Mouse (Mus musculus) embryonic facial prominence, embryonic 14.5 days (tissue): Measurements from ENCODE around the gene 4930447C04Rik. TPM values are rescaled to one million over a fixed set of nuclear protein-coding genes. Genes with fewer than 3 reads are reported as not detected.

ENCODE experiments used
- ATAC-seq: fragments of 200-750 bp; cut with Nextera tagmentation; 2 replicates; pipeline ENCODE4 v1.8.0; 2017; ENCODE audit warnings: low read depth, moderate number of reproducible peaks, moderate TSS enrichment
- DNase-seq: peaks from one replicate; pipeline ENCODE4 v3.0.0-alpha.2; 2015; ENCODE audit warnings: low spot score
- H3K27ac ChIP-seq: fragments of 300-500 bp; sonication (generic); replicated peaks from 2 replicates; pipeline ENCODE4 v1.5.1; 2014; ENCODE audit warnings: low read depth, mild to moderate bottlenecking, low read length, moderate library complexity
- H3K27me3 ChIP-seq: fragments of 300-500 bp; sonication (generic); replicated peaks from 2 replicates; pipeline ENCODE4 v1.6.1; 2014; ENCODE audit warnings: low read length; ENCODE audit not compliant: control insufficient read depth, insufficient read depth
- H3K36me3 ChIP-seq: fragments of 300-500 bp; sonication (generic); 2 replicates; pipeline ENCODE4 v1.6.1; 2014; ENCODE audit warnings: low read length, mixed read lengths; ENCODE audit not compliant: control insufficient read depth, insufficient read depth
- H3K4me1 ChIP-seq: fragments of 300-500 bp; sonication (generic); 2 replicates; pipeline ENCODE4 v1.6.1; 2014; ENCODE audit warnings: antibody characterized with exemption, low read length; ENCODE audit not compliant: control insufficient read depth, insufficient read depth
- H3K4me2 ChIP-seq: fragments of 300-500 bp; sonication (generic); 2 replicates; pipeline ENCODE4 v1.6.1; 2014; ENCODE audit warnings: low read depth, mild to moderate bottlenecking, low read length, moderate library complexity, mixed read lengths
- H3K4me3 ChIP-seq: fragments of 300-500 bp; sonication (generic); 2 replicates; pipeline ENCODE4 v1.5.1; 2014; ENCODE audit warnings: low read depth, mild to moderate bottlenecking, low read length
- H3K9ac ChIP-seq: fragments of 300-500 bp; sonication (generic); 2 replicates; pipeline ENCODE4 v1.6.1; 2014; ENCODE audit warnings: low read depth, mild to moderate bottlenecking, low read length, moderate library complexity, mixed read lengths
- H3K9me3 ChIP-seq: fragments of 300-500 bp; sonication (generic); 2 replicates; pipeline ENCODE4 v1.6.1; 2016; ENCODE audit warnings: low read length; ENCODE audit not compliant: control insufficient read depth
- WGBS: fragments of 180-500 bp; shearing (Covaris S2); extraction: QIAGEN DNeasy Blood & Tissue Kit; methylation state at CpG from one replicate; pipeline ENCODE4 v1.1.7; 2014; 5-methylcytosine and 5-hydroxymethylcytosine counted together
- polyA plus RNA-seq: library from polyadenylated mRNA; unstranded; fragments of >200 nt; fragmentation: Nextera tagmentation; extraction: Ambion mirVana; gene quantifications from 2 replicates; pipeline ENCODE4 v1.2.1, GENCODE M21; 2014

4930447C04Rik gene
- polyA plus RNA-seq, 1 experiment from 2014 or later = 3.6 TPM

DNA sequence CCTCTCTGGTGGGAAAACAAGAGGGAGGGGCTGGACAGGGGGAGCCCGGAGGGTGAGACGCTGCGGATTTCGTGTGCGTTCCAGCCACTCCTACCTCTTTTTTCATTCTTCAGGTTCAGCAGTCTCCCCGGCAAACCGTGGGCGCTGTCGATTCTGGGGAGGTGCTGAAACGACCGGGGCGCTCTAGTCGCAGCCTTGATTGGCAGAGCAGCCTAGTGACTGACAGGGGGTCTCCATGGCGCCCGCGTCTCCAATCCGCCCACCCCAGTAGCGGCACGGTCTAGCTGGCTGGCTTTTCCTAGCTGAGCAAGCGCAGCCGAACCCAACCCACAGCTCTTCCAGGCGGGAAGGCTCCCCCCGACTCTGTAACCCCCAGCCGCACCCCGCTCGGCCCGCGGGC lies 958 bp downstream of the 4930447C04Rik start, which contains the start of gene Six6:
Six6 (plus strand) TSS at position 277 of the 400 bp plus-strand sequence.
- Histone ChIP-seq H3K4me1 (peaks cover 7% of the 10 kb centered on the region), H3K27ac (no peak within 1 kb of the TSS), H3K9ac (peak within 1 kb of the TSS; percentile 23; the same call in 1 of the 2 replicates), H3K4me2 (peak within 1 kb of the TSS; percentile 49), H3K27me3 (peaks cover 87% of the 10 kb centered on the region), H3K4me3 (peak within 1 kb of the TSS; percentile 31), H3K9me3 (no peaks in the 10 kb centered on the region), H3K36me3 (no peaks in the 10 kb centered on the region)
- under 1% methylated on average over 26 of the region's 28 CpGs for WGBS
- peak; percentile 90 for ATAC-seq
- DNase-seq = peak; percentile 79

DNA sequence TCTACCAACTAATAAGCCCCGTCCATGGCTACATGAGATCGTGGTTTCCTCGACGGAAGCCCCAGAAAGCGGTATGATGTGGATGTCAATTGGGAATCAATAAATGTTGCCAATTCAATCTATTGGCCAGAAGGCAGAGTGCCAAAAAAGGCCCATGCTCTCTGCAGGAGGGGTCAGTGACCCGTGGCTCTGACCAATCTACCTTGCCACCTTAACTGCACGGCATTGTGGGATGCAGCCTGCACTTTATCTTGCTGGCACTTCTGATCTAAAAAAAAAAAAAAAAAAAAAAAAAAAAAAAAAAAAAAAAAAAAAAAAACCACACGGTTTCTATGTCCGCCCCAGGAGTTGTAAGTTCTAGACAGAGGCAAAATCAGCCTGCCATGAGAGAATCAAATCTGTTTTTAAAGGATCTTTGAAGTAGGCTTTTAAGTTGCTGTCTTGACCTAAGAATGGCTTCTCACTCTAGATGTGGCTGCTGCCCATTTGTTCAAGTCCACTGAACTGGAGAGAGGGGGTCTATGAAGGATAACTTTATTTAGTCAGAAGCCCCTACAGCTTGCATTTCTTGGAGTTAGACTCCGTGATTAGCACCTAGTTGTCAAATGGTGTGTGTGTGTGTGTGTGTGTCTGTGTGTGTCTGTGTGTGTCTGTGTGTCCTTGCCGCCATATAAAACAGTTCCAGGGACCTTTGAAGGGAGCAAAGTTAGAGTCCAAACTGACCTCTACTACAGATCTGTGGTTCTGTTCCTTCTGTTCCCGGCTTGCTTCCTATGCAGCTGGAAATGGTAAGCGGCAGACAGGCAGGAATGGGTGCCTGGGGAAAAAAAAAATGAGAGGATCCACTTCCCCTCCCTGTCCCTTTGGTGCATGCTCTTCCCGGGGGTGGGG lies 1.7 kb downstream of the 4930447C04Rik start:
- ATAC-seq (no peak), DNase-seq (no peak)
- peaks cover 79% of the 10 kb centered on the region for H3K27me3 ChIP-seq
- peak overlapping the region; percentile 49; the same call in 1 of the 2 replicates for H3K4me2 ChIP-seq
- no peak overlapping the region for H3K9ac ChIP-seq
- H3K27ac ChIP-seq = no peak overlapping the region
- no peaks in the 10 kb centered on the region for H3K9me3 ChIP-seq
- H3K36me3 ChIP-seq = no peaks in the 10 kb centered on the region
- 5% methylated on average over 14 of the region's 14 CpGs for WGBS
- peaks cover 7% of the 10 kb centered on the region for H3K4me1 ChIP-seq
- H3K4me3 ChIP-seq = peak overlapping the region; percentile 31; the same call in 1 of the 2 replicates

DNA sequence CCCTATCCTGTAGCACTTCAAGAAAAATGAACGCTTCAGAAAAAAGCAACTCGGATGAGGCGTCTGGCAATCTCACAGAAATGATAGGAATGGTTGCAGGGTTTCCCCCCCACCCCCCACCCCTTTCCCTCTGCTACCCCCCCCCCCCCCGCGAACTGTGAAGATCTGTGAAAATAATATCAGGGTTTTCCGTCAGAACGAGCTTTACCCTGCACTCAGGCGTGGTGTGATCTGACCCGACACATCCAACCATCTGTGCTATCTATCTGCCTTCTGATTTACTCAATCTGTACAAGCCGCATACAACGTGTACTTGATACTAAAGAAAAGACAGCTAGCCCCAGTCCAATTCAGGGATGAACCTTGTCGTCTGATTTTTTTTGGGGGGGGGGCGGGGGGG lies 2.4 kb downstream of the 4930447C04Rik start:
- Histone ChIP-seq H3K9me3 (no peaks in the 10 kb centered on the region), H3K4me1 (peaks cover 7% of the 10 kb centered on the region), H3K9ac (no peak overlapping the region), H3K27ac (no peak overlapping the region), H3K36me3 (no peaks in the 10 kb centered on the region), H3K27me3 (peaks cover 73% of the 10 kb centered on the region), H3K4me2 (no peak overlapping the region), H3K4me3 (no peak overlapping the region)
- DNase-seq (no peak), ATAC-seq (no peak)
- 5% methylated on average over 11 of the region's 13 CpGs for WGBS

DNA sequence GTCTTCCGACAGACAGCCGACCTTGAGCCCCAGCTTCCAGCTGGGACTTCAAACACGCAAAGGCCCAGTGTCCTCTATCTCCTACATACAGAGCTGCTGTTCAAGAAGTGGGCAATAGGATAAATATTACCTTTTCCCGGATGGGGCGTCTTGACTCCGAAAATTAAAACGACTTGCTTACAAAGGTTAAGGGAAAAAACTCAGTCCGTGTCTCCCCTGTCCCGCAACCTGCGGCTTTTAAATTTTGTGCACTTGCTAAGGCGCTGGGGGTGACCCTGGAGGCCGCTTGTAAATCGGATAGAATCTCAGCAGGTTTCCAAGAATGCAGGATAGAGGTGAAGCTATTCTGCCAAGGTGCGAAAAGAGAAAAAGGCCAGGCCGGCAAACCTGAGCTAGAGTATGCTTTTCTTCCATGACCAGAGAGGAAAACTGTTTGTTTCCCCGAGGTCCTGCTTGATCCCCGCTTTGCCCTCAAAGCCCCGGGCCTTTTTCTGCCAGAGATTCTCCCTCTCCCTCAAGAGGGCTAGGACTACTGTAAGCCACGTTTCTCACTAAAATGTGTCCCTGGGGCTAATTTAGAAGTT lies 2.9 kb downstream of the 4930447C04Rik start:
- H3K4me1 ChIP-seq = peaks cover 7% of the 10 kb centered on the region
- no peak overlapping the region for H3K4me3 ChIP-seq
- no peak overlapping the region for H3K4me2 ChIP-seq
- no peaks in the 10 kb centered on the region for H3K9me3 ChIP-seq
- WGBS = 4% methylated on average over 19 of the region's 19 CpGs
- H3K36me3 ChIP-seq = no peaks in the 10 kb centered on the region
- DNase-seq (no peak), ATAC-seq (no peak)
- peaks cover 67% of the 10 kb centered on the region for H3K27me3 ChIP-seq
- H3K27ac ChIP-seq = no peak overlapping the region
- no peak overlapping the region for H3K9ac ChIP-seq

DNA sequence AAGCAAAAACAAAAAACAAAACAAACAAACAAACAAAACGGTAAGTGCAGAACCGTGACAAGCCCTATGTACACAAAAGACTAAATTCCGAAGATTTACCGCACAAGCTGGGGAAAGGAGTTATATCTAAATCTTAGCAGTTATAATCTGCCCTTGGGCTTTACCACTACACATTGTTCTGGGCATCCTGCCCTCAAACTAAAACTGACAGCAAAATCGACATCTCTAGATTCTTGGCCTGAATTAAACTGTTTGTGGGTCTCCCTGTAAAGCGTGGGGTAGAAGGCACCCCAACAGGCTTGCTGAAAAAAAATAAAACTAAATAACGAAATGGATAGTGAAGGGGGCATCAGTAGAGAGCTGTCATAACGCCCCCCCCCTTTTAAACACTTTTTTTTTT lies 3.8 kb downstream of the 4930447C04Rik start:
- no peak for DNase-seq
- H3K9ac ChIP-seq = no peak overlapping the region
- no peak for ATAC-seq
- H3K4me3 ChIP-seq = no peak overlapping the region
- H3K36me3 ChIP-seq = no peaks in the 10 kb centered on the region
- 27% methylated on average over 8 of the region's 8 CpGs for WGBS
- H3K9me3 ChIP-seq = no peaks in the 10 kb centered on the region
- no peak overlapping the region for H3K27ac ChIP-seq
- peaks cover 58% of the 10 kb centered on the region for H3K27me3 ChIP-seq
- peaks cover 7% of the 10 kb centered on the region for H3K4me1 ChIP-seq
- no peak overlapping the region for H3K4me2 ChIP-seq

DNA sequence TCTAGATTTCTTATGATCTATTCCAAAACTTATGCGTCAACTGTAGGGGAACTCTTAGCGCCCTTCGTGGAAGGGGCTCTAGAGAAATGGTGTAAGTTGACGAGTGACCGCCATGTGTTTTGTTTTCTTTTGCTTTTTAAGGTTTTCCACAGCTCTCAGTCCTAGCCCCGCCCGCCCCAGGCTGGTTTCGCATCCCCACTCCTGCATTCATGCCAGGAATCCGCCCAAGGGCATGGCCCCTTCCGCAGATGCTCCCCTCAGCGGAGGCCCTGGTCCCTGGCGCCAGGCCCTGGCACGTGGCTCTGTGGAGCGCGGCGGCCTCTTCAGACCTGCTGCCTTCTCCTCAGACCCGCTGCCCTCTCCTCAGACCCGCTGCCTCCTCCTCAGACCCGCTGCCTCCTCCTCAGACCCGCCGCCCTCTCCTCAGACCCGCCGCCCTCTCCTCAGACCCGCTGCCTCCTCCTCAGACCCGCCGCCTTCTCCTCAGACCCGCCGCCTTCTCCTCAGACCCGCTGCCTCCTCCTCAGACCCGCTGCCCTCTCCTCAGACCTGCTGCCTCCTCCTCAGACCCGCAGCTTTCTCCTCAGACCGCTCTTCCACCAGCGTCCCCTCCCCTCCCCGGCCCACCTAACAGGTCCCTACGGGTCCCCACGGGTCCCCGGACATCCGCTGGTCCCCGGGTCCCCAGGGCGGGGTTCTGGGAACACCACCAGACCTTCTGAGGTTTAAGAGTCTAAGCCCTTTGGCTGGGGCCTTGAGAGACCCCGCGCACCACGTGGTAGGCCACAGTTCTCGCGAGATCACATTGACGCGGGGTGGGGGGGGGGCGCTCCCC lies 23.2 kb downstream of the 4930447C04Rik start:
- 17% methylated on average over 43 of the region's 48 CpGs for WGBS
- no peaks in the 10 kb centered on the region for H3K36me3 ChIP-seq
- no peak overlapping the region for H3K27ac ChIP-seq
- ATAC-seq (peak; percentile 72; the same call in 1 of the 2 replicates), DNase-seq (peak; percentile 59)
- peaks cover 7% of the 10 kb centered on the region; the same call in 1 of the 2 replicates for H3K9me3 ChIP-seq
- H3K4me3 ChIP-seq = peak overlapping the region; percentile 44
- peak overlapping the region; percentile 78 for H3K4me2 ChIP-seq
- no peaks in the 10 kb centered on the region for H3K27me3 ChIP-seq
- peak overlapping the region; percentile 71 for H3K9ac ChIP-seq
- no peaks in the 10 kb centered on the region for H3K4me1 ChIP-seq

DNA sequence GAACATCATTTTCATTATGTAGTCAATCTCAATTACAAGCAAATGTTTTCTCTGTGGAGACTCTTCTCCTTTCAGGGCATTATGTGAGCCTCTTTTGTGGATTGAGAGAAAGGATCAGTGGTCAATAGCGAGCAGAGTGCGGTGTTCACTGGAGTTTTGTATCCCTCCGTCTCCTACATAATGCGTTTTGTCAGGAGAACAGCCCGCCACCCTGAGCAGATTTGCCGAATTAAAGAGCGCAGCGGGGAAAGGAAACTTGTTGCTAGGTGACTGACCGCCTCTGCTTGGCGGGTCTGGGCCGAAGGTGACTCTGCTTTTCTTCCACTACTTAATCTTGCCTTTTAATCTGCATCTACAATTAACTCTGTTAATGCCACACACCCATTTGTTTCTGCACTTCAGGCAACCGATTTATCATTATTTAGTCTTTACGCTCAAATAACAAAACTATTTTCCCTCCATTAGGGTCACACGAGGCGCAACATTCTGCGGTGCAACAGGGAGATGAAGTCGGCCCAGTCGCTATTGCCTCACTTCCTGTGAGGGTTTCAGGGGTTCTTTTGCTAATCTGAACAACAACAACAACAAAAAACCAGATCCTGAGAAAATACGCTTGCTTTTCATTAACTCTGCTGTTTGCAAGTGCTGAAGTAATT lies 86.1 kb downstream of the 4930447C04Rik start:
- Histone ChIP-seq H3K27ac (no peak overlapping the region), H3K4me1 (no peaks in the 10 kb centered on the region), H3K9ac (no peak overlapping the region; the same call in 1 of the 2 replicates), H3K36me3 (no peaks in the 10 kb centered on the region), H3K27me3 (peaks cover 43% of the 10 kb centered on the region), H3K4me3 (peak overlapping the region; percentile 20), H3K9me3 (no peaks in the 10 kb centered on the region), H3K4me2 (peak overlapping the region; percentile 43)
- DNase-seq (peak; percentile 77), ATAC-seq (peak; percentile 53; the same call in 1 of the 2 replicates)
- 4% methylated on average over 19 of the region's 19 CpGs for WGBS
